Mouse (Mus musculus): Measurements from ENCODE around the gene Btbd35f4.
"Not testable (repeated sequence)": the region's sequence is repeated elsewhere in the genome, so short reads cannot be mapped to it uniquely, and the experiment has no call there.

DNA sequence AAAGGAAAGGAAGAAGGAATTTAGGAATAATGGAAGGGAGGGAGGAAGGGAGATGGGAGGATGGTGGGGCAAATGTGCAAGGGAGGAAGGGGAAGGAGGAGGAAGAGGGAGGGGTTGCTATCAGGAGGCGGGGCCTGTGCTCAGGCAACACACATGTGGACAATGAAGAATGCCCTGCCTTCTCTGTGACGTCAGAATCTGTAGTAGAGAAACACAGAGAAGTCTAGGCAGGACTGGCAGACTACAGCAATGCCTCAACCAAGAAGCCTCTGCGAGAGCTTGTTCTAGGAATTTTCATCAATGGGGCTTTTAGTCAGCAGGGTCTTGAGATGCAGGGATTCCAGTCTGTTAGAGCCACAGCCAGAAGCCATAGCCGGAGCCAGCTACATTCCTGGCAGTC, at the start of gene Btbd35f4:
- TF ChIP-seq CTCF (IDR thresholded peaks at IDR 0.05; ENCODE audit: control insufficient read depth, insufficient read depth, insufficient replicate concordance, low read depth, low read length); POLR2A (IDR thresholded peaks at IDR 0.05; ENCODE audit: control insufficient read depth, low read depth, low read length): not testable (repeated sequence)
